Mouse (Mus musculus): ENCODE measurements around the gene Vgll4. TPM values are rescaled to one million over a fixed set of nuclear protein-coding genes. Genes with fewer than 3 reads are reported as not detected.

Vgll4 gene
- total and polyA plus RNA-seq, 2 experiments = 24.3 to 44.5 TPM

GRCm38 (mm10) chr6:114931212-114932115 lies 38.3 kb downstream of the Vgll4 start:
- Histone ChIP-seq H3K4me3 (ENCODE audit: insufficient read depth, low read depth, low read length) (peak overlapping the region; percentile 33), H3K36me3 (ENCODE audit: control insufficient read depth, insufficient read depth, low read length) (no peaks in the 10 kb centered on the region), H3K27me3 (ENCODE audit: control insufficient read depth, insufficient read depth, low read length) (no peaks in the 10 kb centered on the region), H3K79me2 (ENCODE audit: control insufficient read depth, insufficient read depth, low read length) (peaks cover 22% of the 10 kb centered on the region; the same call in 1 of the 2 replicates), H3K27ac (replicated peaks; ENCODE audit: insufficient read depth, low read depth, low read length) (peak overlapping the region; percentile 96), H3K4me1 (ENCODE audit: control insufficient read depth, insufficient read depth, low read length) (peaks cover 21% of the 10 kb centered on the region), H3K9ac (ENCODE audit: low read depth, low read length) (peak overlapping the region; percentile 43)
- 32% methylated on average over 28 of the region's 28 CpGs for WGBS
- TF ChIP-seq POLR2A (IDR thresholded peaks at IDR 0.05; ENCODE audit: extremely low read depth, insufficient read depth, low read length) (no peak), CTCF (IDR thresholded peaks at IDR 0.05; ENCODE audit: low read depth, low read length) (no peak)
- DNase-seq (ENCODE audit: extremely low read depth, low read depth, low spot score) = peak; percentile 88

GRCm38 (mm10) chr6:114930646-114931045 lies 39.1 kb downstream of the Vgll4 start:
- 35% methylated on average over 8 of the region's 8 CpGs for WGBS
- peak; percentile 96 for DNase-seq (ENCODE audit: extremely low read depth, low read depth, low spot score)
- peak overlapping the region; percentile 66 for H3K9ac ChIP-seq (ENCODE audit: low read depth, low read length)
- H3K27me3 ChIP-seq (ENCODE audit: control insufficient read depth, insufficient read depth, low read length) = no peaks in the 10 kb centered on the region
- no peaks in the 10 kb centered on the region for H3K36me3 ChIP-seq (ENCODE audit: control insufficient read depth, insufficient read depth, low read length)
- H3K4me1 ChIP-seq (ENCODE audit: control insufficient read depth, insufficient read depth, low read length) = peaks cover 21% of the 10 kb centered on the region
- H3K27ac ChIP-seq (replicated peaks; ENCODE audit: insufficient read depth, low read depth, low read length) = peak overlapping the region; percentile 96
- TF ChIP-seq POLR2A (IDR thresholded peaks at IDR 0.05; ENCODE audit: extremely low read depth, insufficient read depth, low read length) (no peak), CTCF (IDR thresholded peaks at IDR 0.05; ENCODE audit: low read depth, low read length) (no peak)
- no peak overlapping the region for H3K4me3 ChIP-seq (ENCODE audit: insufficient read depth, low read depth, low read length)
- H3K79me2 ChIP-seq (ENCODE audit: control insufficient read depth, insufficient read depth, low read length) = peaks cover 22% of the 10 kb centered on the region; the same call in 1 of the 2 replicates

GRCm38 (mm10) chr6:114930038-114930591 lies 39.7 kb downstream of the Vgll4 start:
- peak; percentile 98 for DNase-seq (ENCODE audit: extremely low read depth, low read depth, low spot score)
- 13% methylated on average over 11 of the region's 11 CpGs for WGBS
- H3K4me3 ChIP-seq (ENCODE audit: insufficient read depth, low read depth, low read length) = no peak overlapping the region

GRCm38 (mm10) chr6:114929346-114929745 lies 40.4 kb downstream of the Vgll4 start:
- H3K4me1 ChIP-seq (ENCODE audit: control insufficient read depth, insufficient read depth, low read length) = peaks cover 18% of the 10 kb centered on the region
- H3K36me3 ChIP-seq (ENCODE audit: control insufficient read depth, insufficient read depth, low read length) = no peaks in the 10 kb centered on the region
- H3K79me2 ChIP-seq (ENCODE audit: control insufficient read depth, insufficient read depth, low read length) = peaks cover 20% of the 10 kb centered on the region; the same call in 1 of the 2 replicates
- H3K27me3 ChIP-seq (ENCODE audit: control insufficient read depth, insufficient read depth, low read length) = no peaks in the 10 kb centered on the region
- H3K9ac ChIP-seq (ENCODE audit: low read depth, low read length) = peak overlapping the region; percentile 47
- no peak overlapping the region for H3K4me3 ChIP-seq (ENCODE audit: insufficient read depth, low read depth, low read length)
- DNase-seq (ENCODE audit: extremely low read depth, low read depth, low spot score) = peak; percentile 74
- TF ChIP-seq CTCF (IDR thresholded peaks at IDR 0.05; ENCODE audit: low read depth, low read length) (peak; percentile 49), POLR2A (IDR thresholded peaks at IDR 0.05; ENCODE audit: extremely low read depth, insufficient read depth, low read length) (no peak)
- peak overlapping the region; percentile 83 for H3K27ac ChIP-seq (replicated peaks; ENCODE audit: insufficient read depth, low read depth, low read length)

More at GRCm38 (mm10) chr6:114930038-114930591, 39.7 kb downstream of the Vgll4 start:
- no peaks in the 10 kb centered on the region for H3K27me3 ChIP-seq (ENCODE audit: control insufficient read depth, insufficient read depth, low read length)
- no peaks in the 10 kb centered on the region for H3K36me3 ChIP-seq (ENCODE audit: control insufficient read depth, insufficient read depth, low read length)
- peak overlapping the region; percentile 66 for H3K9ac ChIP-seq (ENCODE audit: low read depth, low read length)
- H3K4me1 ChIP-seq (ENCODE audit: control insufficient read depth, insufficient read depth, low read length) = peaks cover 21% of the 10 kb centered on the region
- TF ChIP-seq POLR2A (IDR thresholded peaks at IDR 0.05; ENCODE audit: extremely low read depth, insufficient read depth, low read length) = no peak
- TF ChIP-seq CTCF (IDR thresholded peaks at IDR 0.05; ENCODE audit: low read depth, low read length) = no peak
- H3K27ac ChIP-seq (replicated peaks; ENCODE audit: insufficient read depth, low read depth, low read length) = peak overlapping the region; percentile 96
- peaks cover 24% of the 10 kb centered on the region; the same call in 1 of the 2 replicates for H3K79me2 ChIP-seq (ENCODE audit: control insufficient read depth, insufficient read depth, low read length)

GRCm38 (mm10) chr6:114928462-114928861 lies 41.3 kb downstream of the Vgll4 start:
- Histone ChIP-seq H3K79me2 (ENCODE audit: control insufficient read depth, insufficient read depth, low read length) (peaks cover 17% of the 10 kb centered on the region; the same call in 1 of the 2 replicates), H3K27me3 (ENCODE audit: control insufficient read depth, insufficient read depth, low read length) (no peaks in the 10 kb centered on the region), H3K4me1 (ENCODE audit: control insufficient read depth, insufficient read depth, low read length) (peaks cover 18% of the 10 kb centered on the region), H3K27ac (replicated peaks; ENCODE audit: insufficient read depth, low read depth, low read length) (no peak overlapping the region), H3K36me3 (ENCODE audit: control insufficient read depth, insufficient read depth, low read length) (no peaks in the 10 kb centered on the region), H3K9ac (ENCODE audit: low read depth, low read length) (no peak overlapping the region), H3K4me3 (ENCODE audit: insufficient read depth, low read depth, low read length) (no peak overlapping the region)
- peak; percentile 51 for DNase-seq (ENCODE audit: extremely low read depth, low read depth, low spot score)
- WGBS = 7% methylated on average over 4 of the region's 4 CpGs
- TF ChIP-seq POLR2A (IDR thresholded peaks at IDR 0.05; ENCODE audit: extremely low read depth, insufficient read depth, low read length) (no peak), CTCF (IDR thresholded peaks at IDR 0.05; ENCODE audit: low read depth, low read length) (peak; percentile 93)

Data from liver, adult 2 months (tissue).